Mouse (Mus musculus) hindbrain, embryonic 15.5 days (tissue): ENCODE data around the gene Aim2. TPM values are rescaled to one million over a fixed set of nuclear protein-coding genes. Genes with fewer than 3 reads are reported as not detected.
"Not testable (repeated sequence)": the region's sequence is repeated elsewhere in the genome, so short reads cannot be mapped to it uniquely, and the experiment has no call there.

Source experiments
- ATAC-seq: fragments of 200-750 bp; cut with Nextera tagmentation; 2 replicates; pipeline ENCODE4 v1.8.0; 2017; ENCODE audit warnings: low read depth, moderate number of reproducible peaks, moderate TSS enrichment; ENCODE audit not compliant: low FRiP score
- H3K27ac ChIP-seq: fragments of 300-500 bp; sonication (generic); replicated peaks from 2 replicates; pipeline ENCODE4 v1.5.1; 2015; ENCODE audit warnings: mild to moderate bottlenecking, inconsistent platforms
- H3K27me3 ChIP-seq: fragments of 300-500 bp; sonication (generic); 2 replicates; pipeline ENCODE4 v1.6.1; 2015; ENCODE audit warnings: control low read depth, inconsistent platforms
- H3K36me3 ChIP-seq: fragments of 300-500 bp; sonication (generic); 2 replicates; pipeline ENCODE4 v1.6.1; 2015; ENCODE audit warnings: control low read depth, inconsistent platforms
- H3K4me1 ChIP-seq: fragments of 300-500 bp; sonication (generic); replicated peaks from 2 replicates; pipeline ENCODE4 v1.6.1; 2015; ENCODE audit warnings: control low read depth, inconsistent platforms
- H3K4me2 ChIP-seq: fragments of 300-500 bp; sonication (generic); 2 replicates; pipeline ENCODE4 v1.6.1; 2015; ENCODE audit warnings: moderate library complexity, mild to moderate bottlenecking, inconsistent platforms
- H3K4me3 ChIP-seq: fragments of 300-500 bp; sonication (generic); 2 replicates; pipeline ENCODE4 v1.5.1; 2015; ENCODE audit warnings: mild to moderate bottlenecking, inconsistent platforms
- H3K9ac ChIP-seq: fragments of 300-500 bp; sonication (generic); 2 replicates; pipeline ENCODE4 v1.6.1; 2015; ENCODE audit warnings: inconsistent platforms
- H3K9me3 ChIP-seq: fragments of 300-500 bp; sonication (generic); 2 replicates; pipeline ENCODE4 v1.6.1; 2016; ENCODE audit warnings: control low read depth, inconsistent platforms
- WGBS: fragments of 180-500 bp; shearing (Covaris S2); methylation state at CpG from one replicate; pipeline ENCODE4 v1.1.7; 2015; 5-methylcytosine and 5-hydroxymethylcytosine counted together
- polyA plus RNA-seq: library from polyadenylated mRNA; unstranded; fragments of >200 nt; fragmentation: Nextera tagmentation; extraction: Ambion mirVana; gene quantifications from 2 replicates; pipeline ENCODE4 v1.2.1, GENCODE M21; 2015

Aim2 gene
- polyA plus RNA-seq, 1 experiment from 2014 or later = 0.83 TPM

- ATAC-seq = no peak
- 59% methylated on average over 1 of the region's 1 CpGs for WGBS
Observed at GRCm38 (mm10) chr1:173440681-173441080, 90.0 kb downstream of the Aim2 start.

GRCm38 (mm10) chr1:173441210-173441609, 90.5 kb downstream of the Aim2 start:
- H3K27ac ChIP-seq = no peak overlapping the region
- H3K9me3 ChIP-seq = no peaks in the 10 kb centered on the region
- H3K4me2 ChIP-seq = no peak overlapping the region
- no peak for ATAC-seq
- no peaks in the 10 kb centered on the region for H3K36me3 ChIP-seq
- H3K4me3 ChIP-seq = no peak overlapping the region
- H3K4me1 ChIP-seq = no peaks in the 10 kb centered on the region
- no peaks in the 10 kb centered on the region for H3K27me3 ChIP-seq
- no peak overlapping the region for H3K9ac ChIP-seq
- 83% methylated on average over 4 of the region's 4 CpGs for WGBS

More at GRCm38 (mm10) chr1:173440681-173441080, 90.0 kb downstream of the Aim2 start:
- H3K4me3 ChIP-seq = no peak overlapping the region
- H3K36me3 ChIP-seq = no peaks in the 10 kb centered on the region
- H3K4me1 ChIP-seq = no peaks in the 10 kb centered on the region
- H3K9me3 ChIP-seq = no peaks in the 10 kb centered on the region
- H3K4me2 ChIP-seq = no peak overlapping the region
- no peak overlapping the region for H3K27ac ChIP-seq
- H3K27me3 ChIP-seq = no peaks in the 10 kb centered on the region
- H3K9ac ChIP-seq = no peak overlapping the region

GRCm38 (mm10) chr1:173443061-173443460, 92.4 kb downstream of the Aim2 start:
- Histone ChIP-seq H3K27me3 (no peaks in the 10 kb centered on the region), H3K4me2 (no peak overlapping the region), H3K4me3 (no peak overlapping the region), H3K36me3 (no peaks in the 10 kb centered on the region), H3K27ac (no peak overlapping the region), H3K4me1 (no peaks in the 10 kb centered on the region), H3K9ac (no peak overlapping the region), H3K9me3 (no peaks in the 10 kb centered on the region)
- ATAC-seq = no peak
- WGBS = 94% methylated on average over 1 of the region's 1 CpGs

DNA sequence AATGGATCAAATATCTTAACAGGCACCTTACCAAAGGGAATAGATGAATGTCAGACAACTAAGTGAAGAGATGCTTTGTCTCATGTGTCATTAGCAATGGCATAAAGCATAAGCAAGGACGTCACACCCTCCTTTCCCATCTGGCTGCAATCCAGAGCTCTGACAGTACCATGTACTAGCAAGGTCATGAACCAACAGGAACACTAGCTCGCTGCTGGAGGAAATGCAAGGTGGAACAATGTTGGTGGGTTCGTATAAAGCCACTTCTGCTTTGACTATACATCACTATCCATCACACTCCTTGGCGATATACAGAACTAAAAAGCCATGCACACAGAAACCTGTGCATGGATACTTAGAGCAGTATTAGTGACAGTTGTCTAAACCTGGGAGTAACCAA, 96.4 kb downstream of the Aim2 start:
- Histone ChIP-seq H3K9ac (no peak overlapping the region), H3K4me3 (no peak overlapping the region), H3K27me3 (no peaks in the 10 kb centered on the region), H3K27ac (no peak overlapping the region), H3K4me2 (no peak overlapping the region), H3K9me3 (no peaks in the 10 kb centered on the region), H3K4me1 (no peaks in the 10 kb centered on the region), H3K36me3 (no peaks in the 10 kb centered on the region)
- WGBS = 69% methylated on average over 4 of the region's 4 CpGs
- no peak for ATAC-seq

DNA sequence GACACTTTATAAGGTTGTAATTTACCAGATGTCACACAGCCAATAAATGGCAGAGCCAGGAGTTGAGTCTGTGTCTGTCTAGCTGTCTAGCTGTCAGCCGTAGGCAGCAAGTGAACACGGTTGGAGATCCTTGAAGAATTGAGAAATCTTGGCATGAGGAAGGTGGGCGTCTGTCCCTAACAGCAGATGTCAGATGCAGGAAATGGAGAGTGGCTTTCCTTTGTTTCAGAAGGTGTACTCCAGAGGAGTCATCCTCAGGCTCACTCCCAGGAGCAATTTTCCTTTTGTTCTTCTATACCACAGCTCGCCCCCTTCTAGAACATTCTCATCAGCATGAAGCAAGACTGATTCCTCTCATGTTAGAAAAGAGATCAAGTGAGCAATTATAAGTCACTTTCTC, 99.9 kb downstream of the Aim2 start:
- WGBS = 81% methylated on average over 4 of the region's 4 CpGs
- ATAC-seq = no peak
- H3K9me3 ChIP-seq = no peaks in the 10 kb centered on the region
- H3K36me3 ChIP-seq = no peaks in the 10 kb centered on the region
- H3K4me1 ChIP-seq = no peaks in the 10 kb centered on the region
- H3K9ac ChIP-seq = no peak overlapping the region
- H3K4me3 ChIP-seq = no peak overlapping the region
- H3K4me2 ChIP-seq = no peak overlapping the region
- H3K27me3 ChIP-seq = no peaks in the 10 kb centered on the region
- no peak overlapping the region for H3K27ac ChIP-seq

GRCm38 (mm10) chr1:173451665-173452064, 101.0 kb downstream of the Aim2 start:
- Histone ChIP-seq H3K9ac (no peak overlapping the region), H3K27me3 (no peaks in the 10 kb centered on the region), H3K4me1 (no peaks in the 10 kb centered on the region), H3K4me2 (no peak overlapping the region), H3K36me3 (no peaks in the 10 kb centered on the region), H3K9me3 (no peaks in the 10 kb centered on the region), H3K4me3 (no peak overlapping the region), H3K27ac (no peak overlapping the region)
- ATAC-seq = no peak
- 93% methylated on average over 5 of the region's 5 CpGs for WGBS

- H3K4me3 ChIP-seq = no peak overlapping the region
- no peak overlapping the region for H3K9ac ChIP-seq
- no peak overlapping the region for H3K27ac ChIP-seq
- H3K36me3 ChIP-seq = no peaks in the 10 kb centered on the region
- WGBS = 55% methylated on average over 7 of the region's 7 CpGs
- H3K9me3 ChIP-seq = no peaks in the 10 kb centered on the region
- ATAC-seq = 0 out of 2 replicates have a peak, but pooled peaks have one; percentile 42
- H3K27me3 ChIP-seq = no peaks in the 10 kb centered on the region
- H3K4me2 ChIP-seq = no peak overlapping the region
- H3K4me1 ChIP-seq = no peaks in the 10 kb centered on the region
Observed at GRCm38 (mm10) chr1:173456139-173456754, 105.6 kb downstream of the Aim2 start.

DNA sequence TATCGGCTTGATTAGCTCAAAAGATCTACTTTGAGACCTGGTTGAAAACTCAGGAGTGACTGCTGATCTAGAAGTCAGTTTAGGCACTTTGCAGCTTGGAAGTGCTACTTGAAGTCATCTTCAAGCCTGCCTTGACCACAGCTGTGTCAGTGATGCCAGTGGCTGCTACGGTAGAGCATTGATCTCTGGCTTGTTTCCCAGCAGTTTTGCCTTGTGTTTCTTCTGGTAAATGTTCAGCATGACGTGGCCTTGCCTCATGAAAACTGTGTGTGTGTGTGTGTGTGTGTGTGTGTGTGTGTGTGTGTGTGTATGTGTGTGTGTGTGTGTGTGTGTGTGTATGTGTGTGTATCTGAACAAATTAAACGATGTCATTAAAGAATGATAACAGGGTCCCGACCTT, 106.1 kb downstream of the Aim2 start:
- H3K27ac ChIP-seq = no peak overlapping the region
- no peaks in the 10 kb centered on the region for H3K36me3 ChIP-seq
- H3K9ac ChIP-seq = no peak overlapping the region
- no peaks in the 10 kb centered on the region for H3K27me3 ChIP-seq
- H3K4me1 ChIP-seq = no peaks in the 10 kb centered on the region
- no peaks in the 10 kb centered on the region for H3K9me3 ChIP-seq
- H3K4me2 ChIP-seq = no peak overlapping the region
- H3K4me3 ChIP-seq = no peak overlapping the region
- WGBS = 92% methylated on average over 5 of the region's 5 CpGs
- ATAC-seq = no peak

DNA sequence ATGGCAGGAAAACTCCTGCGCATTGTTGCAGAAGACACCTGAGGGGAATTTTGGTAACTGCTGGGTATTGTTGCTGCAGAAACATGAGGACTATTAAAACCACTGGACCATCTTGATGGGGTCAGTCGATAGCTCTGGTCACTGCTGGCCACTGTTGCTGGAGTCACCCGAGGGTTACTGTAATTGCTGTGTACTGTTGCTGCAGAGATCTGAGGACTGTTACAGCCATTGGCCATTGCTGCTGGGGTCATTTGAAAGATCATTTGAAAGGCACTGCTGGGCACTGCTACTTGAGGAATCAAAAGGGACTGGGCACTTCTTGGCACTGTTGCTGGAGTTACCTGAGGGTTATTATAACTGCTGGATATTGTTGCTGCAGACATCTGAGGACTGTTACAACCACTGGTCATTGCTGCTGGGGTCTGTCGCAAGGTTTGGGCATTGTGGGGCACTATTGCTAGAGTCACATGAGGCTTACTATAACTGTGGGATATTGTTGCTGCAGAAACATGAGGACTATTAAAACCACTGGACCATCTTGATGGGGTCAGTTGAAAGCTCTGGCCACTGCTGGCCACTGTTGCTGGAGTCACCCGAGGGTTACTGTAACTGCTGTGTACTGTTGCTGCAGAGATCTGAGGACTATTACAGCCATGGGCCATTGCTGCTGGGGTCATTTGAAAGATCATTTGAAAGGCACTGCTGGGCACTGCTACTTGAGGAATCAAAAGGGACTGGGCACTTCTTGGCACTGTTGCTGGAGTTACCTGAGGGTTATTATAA, 129.9 kb downstream of the Aim2 start:
- not testable (repeated sequence) for H3K9ac ChIP-seq

GRCm38 (mm10) chr1:173481182-173481574, 130.5 kb downstream of the Aim2 start:
- ATAC-seq, H3K27ac ChIP-seq, H3K9ac ChIP-seq, H3K4me3 ChIP-seq, H3K36me3 ChIP-seq, H3K4me2 ChIP-seq, H3K9me3 ChIP-seq, H3K4me1 ChIP-seq, H3K27me3 ChIP-seq: not testable (repeated sequence)
- WGBS = 93% methylated on average over 3 of the region's 3 CpGs

More for the DNA sequence above, 129.9 kb downstream of the Aim2 start:
- not testable (repeated sequence) for H3K4me3 ChIP-seq, H3K4me1 ChIP-seq, H3K27ac ChIP-seq, H3K27me3 ChIP-seq, H3K4me2 ChIP-seq, H3K36me3 ChIP-seq, ATAC-seq, H3K9me3 ChIP-seq
- 89% methylated on average over 5 of the region's 5 CpGs for WGBS

DNA sequence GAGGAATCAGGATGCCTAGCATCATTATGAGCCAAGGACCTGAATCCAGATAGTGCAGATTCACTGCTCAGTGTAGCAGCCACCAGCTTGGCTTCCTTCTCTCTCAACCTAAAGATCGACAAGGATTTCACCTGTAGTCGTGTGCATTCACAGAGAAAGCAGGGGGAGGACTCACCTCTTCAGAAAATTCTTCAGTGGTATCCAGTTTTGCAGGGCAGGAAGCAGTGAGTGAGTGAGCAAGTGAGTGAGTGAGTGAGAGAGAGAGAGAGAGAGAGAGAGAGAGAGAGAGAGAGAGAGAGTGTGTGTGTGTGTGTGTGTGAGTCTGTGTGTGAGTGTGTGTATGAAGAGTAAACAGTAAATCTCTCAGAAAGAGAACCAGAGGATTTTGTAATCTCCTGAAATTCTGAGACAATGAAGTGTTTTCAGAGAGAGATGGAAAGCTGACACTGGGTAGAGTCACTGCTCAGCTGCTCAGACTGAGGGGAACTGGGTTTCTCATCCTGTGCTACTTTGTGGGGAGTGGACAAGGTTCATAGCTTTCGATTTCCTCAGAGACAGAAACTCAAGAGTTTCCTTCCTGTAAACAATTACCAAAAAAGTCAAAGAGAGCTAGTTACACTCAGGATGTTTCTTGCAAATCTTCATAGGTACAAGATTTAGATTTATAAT, 140.3 kb downstream of the Aim2 start, which contains the start of gene Ifi206:
Gene Ifi206, minus strand, starts transcription at position 230 of the 669 bp plus-strand sequence.
- 89% methylated on average over 3 of the region's 3 CpGs for WGBS
- not testable (repeated sequence) for H3K4me3 ChIP-seq, H3K27ac ChIP-seq, H3K36me3 ChIP-seq, ATAC-seq, H3K9ac ChIP-seq, H3K4me2 ChIP-seq, H3K9me3 ChIP-seq, H3K4me1 ChIP-seq, H3K27me3 ChIP-seq

GRCm38 (mm10) chr1:173491483-173491882, 140.8 kb downstream of the Aim2 start:
- not testable (repeated sequence) for H3K9me3 ChIP-seq, H3K27me3 ChIP-seq, H3K4me1 ChIP-seq, H3K36me3 ChIP-seq, H3K9ac ChIP-seq, ATAC-seq, H3K4me2 ChIP-seq, H3K4me3 ChIP-seq, H3K27ac ChIP-seq
